Mouse (Mus musculus) adrenal gland (tissue): Measurements from ENCODE around the gene Gm45140.

Source experiments
- intact Hi-C: fragments of 180-260 bp; cut with DNase I; formaldehyde crosslinking; loops from one replicate; pipeline ENCODE4 v1.15.1; 2025

The Gm45140 gene

GRCm38 (mm10) chr6:87804886-87805285, 30.7 kb downstream of the Gm45140 start:
- intact Hi-C loops, result loop anchor here (5.0 kb wide), 1 partner anchor 33 kb away; no protein-coding TSS in a partner anchor

GRCm38 (mm10) chr6:87804036-87804435, 31.6 kb downstream of the Gm45140 start:
- intact Hi-C loops, result no loop called here

DNA sequence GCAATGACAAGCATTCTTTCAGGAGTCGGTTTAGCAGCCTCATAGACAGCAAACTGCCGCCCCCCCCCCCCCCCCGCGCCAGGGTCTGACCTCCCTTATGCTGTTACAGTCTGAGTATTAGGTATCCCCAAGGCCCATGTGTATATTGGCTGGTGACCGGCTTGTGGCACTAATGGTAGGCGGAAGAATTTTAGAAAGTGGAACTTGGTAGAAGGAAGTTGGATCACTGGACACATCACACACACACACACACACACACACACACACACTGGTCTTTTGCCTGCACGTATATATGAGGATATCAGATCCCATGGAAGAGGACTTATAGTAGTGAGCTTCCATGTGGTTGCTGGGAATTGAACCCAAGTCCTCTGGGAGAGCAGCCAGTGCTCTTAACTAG, 33.1 kb downstream of the Gm45140 start:
- intact Hi-C loops, result no loop called here

DNA sequence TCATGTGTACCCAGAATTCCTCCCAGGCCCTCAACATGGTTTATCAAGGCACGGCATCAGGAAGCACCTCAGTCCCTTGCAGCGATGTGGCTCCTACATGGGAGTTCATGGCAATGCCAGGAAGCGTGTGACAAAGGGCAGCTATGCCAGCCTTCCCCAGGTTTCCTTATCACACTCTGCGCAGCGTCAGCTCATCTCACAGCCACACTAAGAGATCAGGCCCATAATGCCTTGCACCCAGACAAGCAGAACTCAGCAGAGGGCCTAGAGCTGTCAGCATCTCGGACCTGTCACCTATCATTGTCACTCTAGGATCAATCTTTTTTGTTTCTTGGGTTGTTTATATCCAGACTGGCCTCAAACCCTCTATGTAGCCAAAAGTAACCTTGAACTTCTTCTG, 36.0 kb downstream of the Gm45140 start:
- intact Hi-C loops, result no loop called here

GRCm38 (mm10) chr6:87797321-87797720, 38.3 kb downstream of the Gm45140 start:
- intact Hi-C loops, result no loop called here

DNA sequence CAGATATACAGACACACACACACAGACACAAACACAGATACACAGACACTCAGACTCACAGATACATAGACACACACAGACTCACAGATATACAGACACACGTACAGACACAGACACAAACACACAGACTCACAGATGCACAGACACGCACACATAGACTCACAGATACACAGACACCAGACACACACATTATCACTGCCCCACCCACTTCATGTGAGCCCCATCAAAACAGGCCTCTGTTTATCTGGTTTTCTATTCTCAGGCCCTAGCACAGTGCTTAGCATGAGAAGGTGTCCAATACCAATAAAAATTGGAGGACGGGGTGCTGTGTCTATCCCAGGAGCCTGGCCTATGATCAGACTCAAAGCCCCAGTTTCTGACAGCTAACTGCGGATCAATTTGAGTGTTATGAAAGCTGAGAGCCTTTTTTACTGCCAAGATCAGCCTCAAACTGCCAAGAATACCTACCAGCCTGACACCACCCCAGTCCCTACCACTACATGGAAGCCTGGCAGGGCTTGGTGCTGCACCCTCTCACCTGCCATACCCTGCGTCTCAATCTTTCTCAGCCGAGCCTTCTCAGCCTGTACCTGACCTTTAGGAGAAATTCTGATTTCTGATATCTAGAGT, 39.2 kb downstream of the Gm45140 start:
- intact Hi-C loops, result no loop called here

DNA sequence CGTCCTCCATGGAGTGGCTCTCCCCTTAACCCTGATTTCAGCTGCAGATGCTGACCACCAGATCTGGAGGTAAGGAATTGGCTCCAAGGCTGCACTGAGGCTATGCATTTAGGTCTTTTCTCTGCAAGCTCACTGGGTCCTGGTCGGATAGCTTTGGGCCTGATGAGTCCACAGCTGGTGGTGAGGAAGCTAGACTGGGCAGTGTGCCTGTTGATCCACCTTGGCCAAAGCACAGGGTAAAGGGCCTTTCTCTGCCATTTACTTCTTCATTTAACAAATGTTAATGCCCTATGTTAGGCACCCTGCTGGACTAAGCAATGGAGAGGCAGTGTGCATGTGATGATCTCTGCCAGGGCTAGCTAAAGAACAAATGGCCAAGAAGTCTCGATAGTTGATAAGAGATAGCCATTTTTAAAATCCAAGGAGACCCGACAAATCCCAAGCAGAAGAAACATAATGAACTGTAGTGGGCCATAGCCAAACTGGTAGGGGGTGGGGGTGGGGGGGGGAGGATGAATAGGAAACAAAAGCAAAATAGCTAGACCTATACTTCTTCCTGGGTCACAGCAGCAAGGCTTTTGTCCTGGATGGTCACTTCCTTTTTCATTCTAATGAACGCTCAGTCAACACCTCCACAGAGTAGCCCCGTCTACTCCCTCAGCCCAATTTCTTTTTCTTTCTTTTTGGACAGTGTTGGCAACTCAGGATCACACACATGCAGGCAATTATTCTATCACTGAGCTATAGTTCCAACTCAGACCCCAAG, 40.0 kb downstream of the Gm45140 start:
- intact Hi-C loops, result no loop called here

- intact Hi-C loops, result no loop called here
Observed at GRCm38 (mm10) chr6:87793821-87794510, 41.6 kb downstream of the Gm45140 start.

GRCm38 (mm10) chr6:87791826-87792225, 43.8 kb downstream of the Gm45140 start:
- intact Hi-C loops, result no loop called here

DNA sequence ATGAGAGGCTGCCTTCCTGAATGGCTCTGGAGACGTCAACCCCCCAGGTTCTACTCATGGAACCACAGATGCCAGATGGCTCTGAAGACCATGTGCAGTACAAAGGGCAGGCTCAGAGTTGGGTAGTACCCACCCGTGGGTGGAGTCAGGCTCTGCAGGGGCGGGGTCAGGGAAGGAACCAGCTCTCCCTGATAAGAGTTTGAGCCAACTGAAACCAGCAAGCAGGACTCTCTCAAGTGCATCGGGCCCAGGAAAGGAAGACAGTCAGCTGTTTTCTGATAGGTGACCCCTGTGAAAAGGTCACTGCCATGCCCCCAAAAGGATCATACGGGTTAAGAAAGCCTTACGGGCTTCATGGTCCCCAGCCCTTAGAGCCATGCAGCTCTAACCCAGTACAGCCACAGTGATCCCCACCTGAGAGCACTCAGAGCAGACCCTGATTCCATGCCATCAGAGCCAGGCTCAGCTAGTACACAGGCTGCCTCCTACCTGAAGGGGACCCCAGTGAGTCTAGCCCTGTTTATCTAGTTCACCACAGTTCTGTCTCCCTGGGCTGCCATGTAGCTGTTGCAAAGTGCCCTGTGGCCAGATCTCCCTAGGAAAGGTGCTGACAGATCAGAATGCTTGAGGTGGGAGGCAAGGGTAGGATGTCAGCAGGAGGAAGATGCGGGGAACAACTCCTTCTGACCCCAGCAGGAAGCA, 44.7 kb downstream of the Gm45140 start:
- intact Hi-C loops, result no loop called here

DNA sequence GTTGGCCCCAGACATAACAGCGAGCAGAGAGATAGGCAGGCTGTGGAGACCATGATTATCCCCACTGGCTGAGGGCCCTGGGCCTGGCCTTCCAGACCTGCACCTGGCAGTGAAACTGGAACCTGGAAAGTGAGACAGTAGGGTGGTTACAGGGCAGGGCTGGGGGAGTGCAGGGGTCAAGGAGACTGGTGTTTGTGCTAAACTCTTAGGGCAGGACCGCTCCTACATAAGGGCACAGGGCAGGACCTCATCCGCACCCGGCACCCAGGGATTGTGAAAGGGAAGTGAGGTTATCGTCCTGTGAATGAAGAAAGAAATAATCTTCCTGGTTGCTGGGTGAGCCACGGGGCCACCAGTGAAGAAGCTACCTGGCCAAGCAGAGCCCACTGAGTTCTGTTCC, 45.8 kb downstream of the Gm45140 start:
- intact Hi-C loops, result no loop called here

DNA sequence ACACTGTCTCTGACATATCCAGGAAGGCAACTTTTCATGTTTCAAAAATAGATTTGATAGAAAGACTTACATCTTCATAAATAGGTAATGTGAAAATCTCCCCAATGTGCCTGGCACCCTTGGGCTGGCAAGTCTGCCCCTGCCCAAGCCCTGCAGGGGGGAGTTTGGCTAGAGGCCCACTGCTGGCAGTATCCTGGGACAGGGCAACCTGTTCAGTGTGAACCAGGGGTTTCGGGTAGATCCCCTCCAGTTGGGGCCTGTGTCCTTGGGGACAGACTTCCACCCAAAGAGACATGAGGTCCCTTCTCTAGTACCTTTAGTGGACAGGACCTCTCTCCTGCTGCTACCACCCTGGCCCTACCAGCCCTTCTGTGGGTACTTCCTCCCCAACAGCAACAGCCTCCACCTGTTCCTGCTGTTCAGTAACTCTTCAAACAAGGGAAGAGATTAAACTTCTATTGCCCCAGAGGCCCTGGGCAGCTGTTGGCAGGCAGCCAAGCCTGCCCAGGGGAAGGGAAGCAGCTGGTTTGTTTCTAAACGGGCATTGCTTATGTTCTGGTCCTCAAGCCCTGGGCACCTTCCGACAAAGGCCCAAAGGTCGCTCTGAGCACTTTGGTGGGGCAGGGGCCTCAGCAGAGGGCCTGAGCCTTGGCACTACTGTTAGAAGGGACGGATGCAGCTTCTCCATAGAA, 46.6 kb downstream of the Gm45140 start:
- intact Hi-C loops, result no loop called here

- intact Hi-C loops, result no loop called here
Observed at GRCm38 (mm10) chr6:87788266-87788895, 47.2 kb downstream of the Gm45140 start.

DNA sequence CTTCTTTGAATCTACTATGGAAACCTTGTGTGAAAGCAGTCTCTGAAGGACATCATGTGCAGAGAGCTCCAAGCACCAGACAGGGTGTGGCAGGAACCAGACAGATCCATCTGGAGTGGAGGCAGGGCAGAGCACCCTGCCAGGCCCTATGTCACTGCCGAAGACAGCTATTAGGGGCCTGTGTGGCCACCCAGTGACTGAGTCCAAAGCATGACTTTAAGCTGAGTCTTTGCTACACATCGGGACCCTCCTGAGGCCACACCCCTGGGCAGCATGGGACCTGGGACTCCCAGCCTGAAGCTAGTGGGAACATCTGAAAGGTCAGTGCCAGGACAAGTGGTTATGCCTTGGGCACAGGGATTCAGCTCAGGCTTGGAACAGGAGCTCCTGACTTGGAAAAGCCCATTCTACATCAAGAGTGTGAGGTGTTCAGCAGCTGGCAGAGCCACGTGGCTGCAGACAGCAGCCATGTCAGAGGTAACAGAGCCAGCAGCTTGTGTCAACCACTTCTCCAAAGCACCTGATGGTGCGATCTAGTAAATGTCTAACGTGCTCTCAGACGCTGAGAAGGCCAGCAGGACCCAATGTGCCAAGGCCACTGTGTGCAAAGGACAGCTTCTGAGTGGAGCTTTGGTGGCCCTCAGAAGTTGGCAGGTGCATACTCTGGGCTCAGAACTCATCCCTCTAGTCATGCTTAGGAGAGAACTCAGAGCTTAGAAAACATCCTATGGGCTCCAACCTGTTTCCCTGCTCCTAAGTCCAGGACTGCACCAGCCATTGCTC, 48.3 kb downstream of the Gm45140 start:
- intact Hi-C loops, result no loop called here

DNA sequence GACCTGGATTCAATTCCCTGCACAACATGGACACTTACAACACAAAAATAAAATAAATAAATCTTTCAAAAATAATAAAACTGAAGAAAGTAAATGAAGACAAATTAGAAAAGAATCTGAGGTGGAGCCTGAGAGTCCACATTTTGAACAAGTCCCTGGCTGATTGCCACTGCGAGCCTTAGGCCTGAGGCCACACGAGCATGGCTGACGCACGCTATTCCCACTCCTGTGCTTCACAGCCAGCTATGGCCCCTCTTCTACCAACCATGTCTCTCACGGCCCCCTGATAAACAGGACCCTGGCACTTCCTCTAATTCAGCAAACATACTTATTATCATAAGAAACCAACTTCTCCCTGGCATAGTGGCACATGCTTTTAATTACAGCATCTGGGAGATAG, 49.0 kb downstream of the Gm45140 start:
- intact Hi-C loops, result no loop called here

- intact Hi-C loops, result no loop called here
Observed at GRCm38 (mm10) chr6:87784033-87784432, 51.6 kb downstream of the Gm45140 start.

- intact Hi-C loops, result no loop called here
Observed at GRCm38 (mm10) chr6:87780546-87781301, 54.9 kb downstream of the Gm45140 start.

DNA sequence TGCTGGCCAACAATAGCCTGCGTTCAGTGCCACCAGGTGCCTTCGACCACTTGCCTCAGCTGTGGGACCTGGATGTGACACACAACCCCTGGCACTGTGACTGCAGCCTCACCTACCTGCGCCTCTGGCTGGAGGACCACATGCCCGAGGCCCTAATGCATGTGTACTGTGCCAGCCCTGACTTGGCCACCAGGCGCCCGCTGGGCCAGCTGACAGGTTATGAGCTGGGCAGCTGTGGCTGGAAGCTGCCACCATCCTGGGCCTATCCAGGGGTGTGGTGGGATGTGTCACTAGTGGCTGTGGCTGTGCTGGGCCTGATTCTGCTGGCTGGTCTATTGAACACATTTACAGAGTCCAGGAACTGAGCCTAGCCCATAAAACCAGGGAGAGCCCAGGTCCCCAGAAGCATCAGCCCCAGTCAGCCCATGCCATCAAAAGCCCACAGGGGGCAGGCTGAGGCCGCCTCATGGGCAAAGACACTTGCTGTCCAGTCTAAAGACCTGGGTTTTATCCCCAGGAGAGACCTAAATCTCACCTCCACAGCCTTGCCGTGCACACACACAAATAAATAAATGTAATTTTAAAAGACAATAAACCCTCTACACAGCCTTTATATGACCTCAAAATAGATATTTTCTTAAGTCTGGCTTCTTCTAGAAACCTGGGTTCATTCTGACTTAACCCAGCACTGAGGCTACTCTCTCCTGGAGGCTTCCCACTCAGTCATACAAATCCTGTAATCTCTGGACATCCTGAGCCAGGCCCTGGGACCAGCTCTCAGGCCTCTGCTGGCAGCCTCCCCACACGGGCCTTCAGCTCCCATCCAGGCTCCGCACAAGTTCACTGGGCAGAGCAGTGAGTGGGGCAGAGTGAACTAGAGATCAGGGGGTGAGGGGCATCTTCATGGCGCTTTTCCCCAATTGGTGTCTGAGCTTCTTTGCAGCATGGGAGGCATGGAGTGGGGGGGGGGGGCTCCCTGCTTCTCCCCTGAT, 56.1 kb downstream of the Gm45140 start:
- intact Hi-C loops, result no loop called here
